Mouse (Mus musculus): ENCODE measurements around the gene Taar8b. TPM values are rescaled to one million over a fixed set of nuclear protein-coding genes. Genes with fewer than 3 reads are reported as not detected.

Gene Taar8b
- not detected in 2 replicates for polyA plus RNA-seq (2014; fragmentation: Nextera tagmentation; extraction: Ambion mirVana)

DNA sequence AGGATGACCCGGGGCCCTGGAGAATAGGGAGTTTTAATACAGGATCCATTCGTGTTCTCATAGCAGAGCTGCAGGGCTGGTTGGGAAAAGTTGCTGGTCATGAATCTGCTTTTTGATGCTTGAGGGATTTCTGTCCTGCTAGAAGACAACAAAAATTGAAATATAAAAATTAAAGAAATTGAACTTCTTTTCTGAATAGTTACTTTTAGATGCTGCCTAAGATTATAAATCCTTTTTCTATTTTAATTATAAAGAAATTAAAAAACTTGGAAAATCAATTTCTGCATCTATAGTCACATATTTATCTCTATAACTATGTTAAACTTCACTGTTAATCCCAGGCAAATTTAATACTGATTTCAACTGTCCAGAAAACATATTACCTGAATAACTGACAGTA is at the start of gene Taar8b:
Gene Taar8b (minus strand): TSS at position 101 of the 400 bp plus-strand sequence.
- no peak within 1 kb of the TSS for H3K4me2 ChIP-seq
- TF ChIP-seq CTCF (IDR thresholded peaks at IDR 0.05; ENCODE audit: low read depth), result no peak
- no peaks in the 10 kb centered on the region for H3K9me3 ChIP-seq (ENCODE audit: low read depth, low read length)
- no peak within 1 kb of the TSS for H3K4me3 ChIP-seq (ENCODE audit: low read depth, low read length)
- ATAC-seq (ENCODE audit: insufficient read depth) (no peak), DNase-seq (no peak)
- H3K27ac ChIP-seq (ENCODE audit: low read depth), result no peak within 1 kb of the TSS
- H3K27me3 ChIP-seq (ENCODE audit: insufficient read depth, low read length), result no peaks in the 10 kb centered on the region
- no peaks in the 10 kb centered on the region for H3K36me3 ChIP-seq (ENCODE audit: insufficient read depth)
- no peaks in the 10 kb centered on the region for H3K4me1 ChIP-seq (ENCODE audit: insufficient read depth)
- 62% methylated on average over 2 of the region's 2 CpGs for WGBS
- no peak within 1 kb of the TSS for H3K9ac ChIP-seq

DNA sequence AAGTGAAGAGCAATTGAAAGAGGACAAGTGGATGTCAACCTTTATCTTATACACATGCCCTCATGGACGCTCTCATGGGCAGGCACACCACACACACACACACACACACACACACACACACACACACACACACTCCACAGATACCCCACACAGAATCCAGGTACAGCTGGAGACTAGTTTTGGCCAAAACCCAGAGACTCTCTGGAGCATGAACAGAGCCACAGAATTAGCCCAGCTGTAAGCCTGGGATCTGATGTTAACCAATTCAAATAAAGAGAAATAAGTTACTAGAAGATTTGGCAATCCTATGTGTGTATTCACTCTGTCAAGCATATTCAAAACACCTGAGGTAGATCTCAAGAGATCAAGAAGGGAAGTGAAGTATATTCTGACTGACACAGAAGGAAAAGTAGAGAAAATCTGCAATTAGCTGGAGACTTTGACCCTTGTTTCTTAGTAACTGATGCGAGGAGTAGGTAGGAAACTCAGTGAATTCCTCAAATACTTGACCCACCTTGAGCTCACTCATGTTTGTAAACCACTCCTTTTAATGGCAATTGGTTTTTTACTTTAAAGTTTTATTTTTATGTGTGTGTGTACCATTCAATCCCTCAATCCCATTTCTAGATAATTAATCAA is 46.6 kb upstream of the Taar8b start:
- ATAC-seq (ENCODE audit: insufficient read depth) (no peak), DNase-seq (no peak)
- no peak overlapping the region for H3K4me3 ChIP-seq (ENCODE audit: low read depth, low read length)
- no peaks in the 10 kb centered on the region for H3K4me1 ChIP-seq (ENCODE audit: insufficient read depth)
- H3K27ac ChIP-seq (ENCODE audit: low read depth), result no peak overlapping the region
- WGBS, result 38% methylated on average over 2 of the region's 2 CpGs
- no peaks in the 10 kb centered on the region for H3K36me3 ChIP-seq (ENCODE audit: insufficient read depth)
- no peak overlapping the region for H3K9ac ChIP-seq
- H3K9me3 ChIP-seq (ENCODE audit: low read depth, low read length), result no peaks in the 10 kb centered on the region
- H3K4me2 ChIP-seq, result no peak overlapping the region
- no peak for TF ChIP-seq CTCF (IDR thresholded peaks at IDR 0.05; ENCODE audit: low read depth)
- H3K27me3 ChIP-seq (ENCODE audit: insufficient read depth, low read length), result no peaks in the 10 kb centered on the region

DNA sequence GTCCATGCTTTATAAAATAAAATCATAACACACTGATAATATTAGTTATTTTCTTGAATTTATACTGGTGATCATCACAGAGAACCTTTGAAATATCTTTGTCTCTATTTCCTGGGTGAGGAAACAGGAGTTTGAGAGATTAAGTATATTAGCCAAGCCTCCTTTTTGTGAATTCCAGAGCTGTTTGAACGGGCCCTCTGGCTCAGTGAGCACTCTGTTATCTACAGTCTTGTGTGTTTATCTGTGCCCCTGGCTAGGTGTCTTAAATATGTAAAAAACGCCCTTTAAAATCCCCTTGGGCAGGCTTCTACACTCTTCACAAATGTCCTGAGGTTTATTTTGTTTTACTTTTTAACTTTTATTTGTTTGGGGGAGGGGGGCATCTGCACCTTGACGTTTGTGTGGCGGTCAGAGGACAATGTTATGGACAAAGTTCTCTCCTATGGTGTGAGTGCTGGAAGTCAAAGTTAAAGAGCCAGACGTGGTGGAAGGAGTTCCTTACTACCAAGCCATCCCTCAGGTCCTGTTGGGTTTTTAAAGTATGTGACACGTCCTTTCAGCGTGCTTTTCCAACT is 42.1 kb upstream of the Taar8b start:
- no peaks in the 10 kb centered on the region for H3K27me3 ChIP-seq (ENCODE audit: insufficient read depth, low read length)
- H3K4me1 ChIP-seq (ENCODE audit: insufficient read depth), result peaks cover 4% of the 10 kb centered on the region; the same call in 1 of the 2 replicates
- no peak for TF ChIP-seq CTCF (IDR thresholded peaks at IDR 0.05; ENCODE audit: low read depth)
- peak overlapping the region; percentile 19; the same call in 1 of the 2 replicates for H3K27ac ChIP-seq (ENCODE audit: low read depth)
- WGBS, result 28% methylated on average over 7 of the region's 7 CpGs
- no peak overlapping the region for H3K4me3 ChIP-seq (ENCODE audit: low read depth, low read length)
- no peaks in the 10 kb centered on the region for H3K36me3 ChIP-seq (ENCODE audit: insufficient read depth)
- H3K9ac ChIP-seq, result no peak overlapping the region
- ATAC-seq (ENCODE audit: insufficient read depth) (no peak), DNase-seq (peak; percentile 20)
- no peak overlapping the region for H3K4me2 ChIP-seq
- no peaks in the 10 kb centered on the region for H3K9me3 ChIP-seq (ENCODE audit: low read depth, low read length)

DNA sequence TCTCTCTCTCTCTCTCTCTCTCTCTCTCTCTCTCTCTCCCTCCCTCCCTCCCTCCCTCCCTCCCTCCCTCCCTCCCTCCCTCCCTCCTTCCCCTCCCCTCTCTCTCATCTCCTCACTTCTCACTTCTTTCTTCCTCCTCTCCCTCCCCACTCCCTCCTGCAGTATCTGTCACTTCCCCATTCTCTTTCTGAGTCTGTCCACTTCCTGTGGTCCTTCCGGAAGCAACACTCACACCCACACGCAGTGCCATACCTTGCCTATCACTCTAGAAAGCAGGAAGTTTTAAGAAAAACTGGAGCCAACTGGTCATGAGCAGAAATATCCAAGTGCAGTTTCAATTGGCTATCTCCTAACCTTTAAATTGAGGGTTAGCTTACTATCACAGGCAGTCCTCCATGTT is 41.0 kb upstream of the Taar8b start:
- TF ChIP-seq CTCF (IDR thresholded peaks at IDR 0.05; ENCODE audit: low read depth), result no peak
- no peak for DNase-seq
- WGBS, result 17% methylated on average over 2 of the region's 2 CpGs

DNA sequence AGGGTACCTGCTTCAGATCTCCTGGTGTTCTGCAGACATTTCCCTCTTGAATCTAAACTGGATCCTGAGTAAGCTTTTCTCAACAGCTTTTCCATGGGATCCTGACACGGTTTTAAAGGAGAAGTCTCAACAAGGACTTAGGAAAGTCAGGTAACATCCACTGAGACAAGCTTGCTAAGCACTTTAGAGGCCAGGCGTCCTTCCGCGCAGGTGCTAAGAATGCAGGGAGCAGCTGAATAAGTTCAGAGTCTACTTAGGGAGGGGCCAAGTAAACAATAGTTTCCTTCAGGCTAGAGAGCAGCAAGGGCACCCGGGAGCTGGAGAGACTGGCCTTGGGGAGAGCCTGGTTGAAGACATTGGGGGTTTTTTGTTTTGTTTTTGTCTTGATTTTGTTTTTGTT is 40.2 kb upstream of the Taar8b start:
- H3K36me3 ChIP-seq (ENCODE audit: insufficient read depth), result no peaks in the 10 kb centered on the region
- H3K9ac ChIP-seq, result no peak overlapping the region
- H3K4me1 ChIP-seq (ENCODE audit: insufficient read depth), result peaks cover 4% of the 10 kb centered on the region; the same call in 1 of the 2 replicates
- no peaks in the 10 kb centered on the region for H3K9me3 ChIP-seq (ENCODE audit: low read depth, low read length)
- ATAC-seq (ENCODE audit: insufficient read depth) (peak; percentile 81; the same call in 1 of the 2 replicates), DNase-seq (peak; percentile 61)
- peak overlapping the region; percentile 73 for H3K27ac ChIP-seq (ENCODE audit: low read depth)
- no peaks in the 10 kb centered on the region for H3K27me3 ChIP-seq (ENCODE audit: insufficient read depth, low read length)
- no peak overlapping the region for H3K4me3 ChIP-seq (ENCODE audit: low read depth, low read length)
- no peak for TF ChIP-seq CTCF (IDR thresholded peaks at IDR 0.05; ENCODE audit: low read depth)
- WGBS, result 14% methylated on average over 5 of the region's 5 CpGs
- H3K4me2 ChIP-seq, result peak overlapping the region; percentile 51

More for the DNA sequence above, 41.0 kb upstream of the Taar8b start:
- Histone ChIP-seq H3K36me3 (ENCODE audit: insufficient read depth) (no peaks in the 10 kb centered on the region), H3K4me1 (ENCODE audit: insufficient read depth) (peaks cover 4% of the 10 kb centered on the region; the same call in 1 of the 2 replicates), H3K9me3 (ENCODE audit: low read depth, low read length) (no peaks in the 10 kb centered on the region), H3K27ac (ENCODE audit: low read depth) (peak overlapping the region; percentile 24; the same call in 1 of the 2 replicates), H3K4me3 (ENCODE audit: low read depth, low read length) (no peak overlapping the region), H3K27me3 (ENCODE audit: insufficient read depth, low read length) (no peaks in the 10 kb centered on the region), H3K9ac (no peak overlapping the region), H3K4me2 (no peak overlapping the region)
- ATAC-seq (ENCODE audit: insufficient read depth), result no peak

DNA sequence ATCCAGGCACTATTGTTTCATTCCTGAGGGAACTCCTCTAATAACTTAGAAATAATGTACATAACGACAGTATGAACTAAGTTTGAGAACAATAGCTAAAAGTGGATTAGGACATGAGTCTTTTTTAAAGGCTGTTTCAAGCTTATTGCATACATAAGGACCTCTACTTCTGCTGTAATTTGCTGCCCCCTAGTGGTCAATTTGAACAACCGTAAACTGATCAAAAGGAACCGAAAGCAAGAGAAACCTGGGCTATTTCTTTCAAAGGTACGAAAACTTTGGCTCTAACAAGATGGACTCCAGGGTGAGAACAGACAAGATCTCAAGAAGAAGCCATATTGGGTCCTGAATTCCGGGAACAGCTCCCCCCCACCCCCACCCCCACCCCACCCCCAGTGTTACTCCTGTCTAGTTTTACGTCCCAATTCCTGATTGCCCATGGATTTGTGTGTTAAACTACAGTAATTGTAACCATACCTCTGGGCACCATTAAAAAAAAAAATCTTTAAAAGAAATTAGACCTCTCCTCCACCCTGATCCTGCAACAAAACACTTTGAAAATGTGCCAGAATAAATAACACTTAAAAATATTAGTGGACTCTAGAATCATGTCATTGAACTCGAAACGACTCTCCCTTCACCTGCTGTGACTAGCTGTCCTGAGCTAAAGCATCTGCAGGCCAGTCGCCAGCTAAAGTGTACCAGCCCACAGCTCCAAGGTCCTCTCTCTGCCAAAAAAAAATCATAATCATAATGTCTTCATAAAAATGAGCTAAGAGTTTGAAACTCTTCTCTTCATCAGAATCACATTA is 39.6 kb upstream of the Taar8b start:
- Histone ChIP-seq H3K9me3 (ENCODE audit: low read depth, low read length) (no peaks in the 10 kb centered on the region), H3K4me3 (ENCODE audit: low read depth, low read length) (peak overlapping the region; percentile 18; the same call in 1 of the 2 replicates), H3K27ac (ENCODE audit: low read depth) (peak overlapping the region; percentile 73), H3K27me3 (ENCODE audit: insufficient read depth, low read length) (no peaks in the 10 kb centered on the region), H3K4me2 (peak overlapping the region; percentile 51), H3K9ac (no peak overlapping the region), H3K4me1 (ENCODE audit: insufficient read depth) (peaks cover 4% of the 10 kb centered on the region; the same call in 1 of the 2 replicates), H3K36me3 (ENCODE audit: insufficient read depth) (no peaks in the 10 kb centered on the region)
- DNase-seq, result peak; percentile 94
- peak; percentile 81 for TF ChIP-seq CTCF (IDR thresholded peaks at IDR 0.05; ENCODE audit: low read depth)
- ATAC-seq (ENCODE audit: insufficient read depth), result peak; percentile 77
- WGBS, result 23% methylated on average over 9 of the region's 9 CpGs

Data from lung, embryonic 14.5 days (tissue).